Mouse (Mus musculus) embryonic facial prominence, embryonic 11.5 days (tissue): ENCODE measurements at regions not wholly inside any gene's neighbourhood (a gene's known extent, or its start where the extent isn't known, plus 50 kb on each side); places are given as distances from the start of the nearest gene placed in this dataset.

Experiments
- ATAC-seq: fragments of 200-750 bp; cut with Nextera tagmentation; replicated peaks from 2 replicates; pipeline ENCODE4 v1.8.0; 2017; ENCODE audit warnings: low read depth; ENCODE audit not compliant: insufficient number of reproducible peaks, low FRiP score, low TSS enrichment
- DNase-seq: peaks from one replicate; pipeline ENCODE4 v3.0.0-alpha.2; 2015; ENCODE audit warnings: low spot score
- H3K27ac ChIP-seq: fragments of 300-500 bp; sonication (generic); replicated peaks from 2 replicates; pipeline ENCODE4 v1.5.1; 2014; ENCODE audit warnings: mild to moderate bottlenecking, low read depth, low read length, control low read depth
- H3K27me3 ChIP-seq: fragments of 300-500 bp; sonication (generic); 2 replicates; pipeline ENCODE4 v1.6.1; 2014; ENCODE audit warnings: mild to moderate bottlenecking, low read length, moderate library complexity, mixed read lengths; ENCODE audit not compliant: control insufficient read depth, insufficient read depth
- H3K36me3 ChIP-seq: fragments of 300-500 bp; sonication (generic); replicated peaks from 2 replicates; pipeline ENCODE4 v1.6.1; 2014; ENCODE audit warnings: low read depth, mild to moderate bottlenecking, low read length, moderate library complexity, mixed read lengths; ENCODE audit not compliant: control insufficient read depth, insufficient read depth
- H3K4me1 ChIP-seq: fragments of 300-500 bp; sonication (generic); 2 replicates; pipeline ENCODE4 v1.6.1; 2014; ENCODE audit warnings: low read length, mixed read lengths; ENCODE audit not compliant: control insufficient read depth, insufficient read depth
- H3K4me2 ChIP-seq: fragments of 300-500 bp; sonication (generic); 2 replicates; pipeline ENCODE4 v1.6.1; 2014; ENCODE audit warnings: low read depth, mild to moderate bottlenecking, control low read depth, low read length, moderate library complexity
- H3K4me3 ChIP-seq: fragments of 300-500 bp; sonication (generic); 2 replicates; pipeline ENCODE4 v1.5.1; 2014; ENCODE audit warnings: low read depth, low read length, control low read depth
- H3K9ac ChIP-seq: fragments of 300-500 bp; sonication (generic); replicated peaks from 2 replicates; pipeline ENCODE4 v1.6.1; 2014; ENCODE audit warnings: mild to moderate bottlenecking, control low read depth, low read length
- H3K9me3 ChIP-seq: fragments of 300-500 bp; sonication (generic); replicated peaks from 2 replicates; pipeline ENCODE4 v1.6.1; 2016; ENCODE audit warnings: mild to moderate bottlenecking, low read length, inconsistent platforms, mixed read lengths; ENCODE audit not compliant: control insufficient read depth
- WGBS: fragments of 180-500 bp; shearing (Covaris S2); extraction: QIAGEN DNeasy Blood & Tissue Kit; methylation state at CpG from one replicate; pipeline ENCODE4 v1.1.7; 2014; 5-methylcytosine and 5-hydroxymethylcytosine counted together

DNA sequence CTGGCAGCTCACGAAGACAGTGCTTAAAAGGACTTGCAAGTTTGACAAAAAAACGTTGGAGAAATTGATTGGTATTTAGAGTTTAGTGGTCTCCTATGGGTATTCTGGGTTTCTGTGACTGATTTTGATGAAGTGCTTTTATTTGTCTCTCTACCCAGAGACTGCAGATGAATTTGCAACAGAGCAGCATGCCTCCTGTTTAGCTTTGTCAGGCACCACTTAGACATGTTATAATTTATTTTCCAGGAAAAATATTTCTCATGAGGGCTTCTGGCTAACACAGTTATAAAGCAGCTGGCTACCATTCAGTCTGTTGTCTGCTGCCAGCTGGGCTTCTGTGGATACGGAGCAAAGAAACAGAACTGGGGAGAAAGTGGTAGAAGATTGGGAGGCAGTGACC is 1136.7 kb downstream of the Mat2b start:
- Histone ChIP-seq H3K9ac (no peak overlapping the region), H3K36me3 (no peaks in the 10 kb centered on the region), H3K27ac (no peak overlapping the region), H3K4me1 (no peaks in the 10 kb centered on the region), H3K4me3 (no peak overlapping the region), H3K4me2 (no peak overlapping the region), H3K9me3 (no peaks in the 10 kb centered on the region), H3K27me3 (no peaks in the 10 kb centered on the region)
- no peak for DNase-seq
- WGBS: 55% methylated on average over 3 of the region's 3 CpGs
- ATAC-seq: no peak

DNA sequence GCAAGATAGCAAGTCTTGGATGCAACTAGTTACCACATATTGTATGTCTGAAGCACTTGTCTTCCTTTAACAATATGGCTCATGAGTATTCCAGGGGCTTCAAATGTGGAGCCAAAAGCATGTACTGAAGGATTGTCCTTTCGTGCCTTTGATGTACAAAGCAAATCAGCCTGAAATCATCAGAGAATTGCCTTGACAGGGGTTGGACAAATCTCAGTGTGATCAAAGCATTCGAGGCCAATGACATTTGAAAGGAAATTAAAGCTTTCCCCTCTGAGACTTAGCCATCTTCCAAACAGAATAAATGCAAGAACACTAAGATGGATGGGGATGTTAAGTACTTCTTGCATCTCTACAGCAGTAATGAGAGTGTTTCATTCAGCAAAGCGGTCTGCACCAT is 1144.9 kb downstream of the Mat2b start:
- no peak for ATAC-seq
- Histone ChIP-seq H3K27ac (no peak overlapping the region), H3K9ac (no peak overlapping the region), H3K9me3 (no peaks in the 10 kb centered on the region), H3K4me3 (no peak overlapping the region), H3K4me1 (no peaks in the 10 kb centered on the region), H3K4me2 (no peak overlapping the region), H3K27me3 (no peaks in the 10 kb centered on the region), H3K36me3 (no peaks in the 10 kb centered on the region)
- 62% methylated on average over 3 of the region's 3 CpGs for WGBS
- DNase-seq: no peak

DNA sequence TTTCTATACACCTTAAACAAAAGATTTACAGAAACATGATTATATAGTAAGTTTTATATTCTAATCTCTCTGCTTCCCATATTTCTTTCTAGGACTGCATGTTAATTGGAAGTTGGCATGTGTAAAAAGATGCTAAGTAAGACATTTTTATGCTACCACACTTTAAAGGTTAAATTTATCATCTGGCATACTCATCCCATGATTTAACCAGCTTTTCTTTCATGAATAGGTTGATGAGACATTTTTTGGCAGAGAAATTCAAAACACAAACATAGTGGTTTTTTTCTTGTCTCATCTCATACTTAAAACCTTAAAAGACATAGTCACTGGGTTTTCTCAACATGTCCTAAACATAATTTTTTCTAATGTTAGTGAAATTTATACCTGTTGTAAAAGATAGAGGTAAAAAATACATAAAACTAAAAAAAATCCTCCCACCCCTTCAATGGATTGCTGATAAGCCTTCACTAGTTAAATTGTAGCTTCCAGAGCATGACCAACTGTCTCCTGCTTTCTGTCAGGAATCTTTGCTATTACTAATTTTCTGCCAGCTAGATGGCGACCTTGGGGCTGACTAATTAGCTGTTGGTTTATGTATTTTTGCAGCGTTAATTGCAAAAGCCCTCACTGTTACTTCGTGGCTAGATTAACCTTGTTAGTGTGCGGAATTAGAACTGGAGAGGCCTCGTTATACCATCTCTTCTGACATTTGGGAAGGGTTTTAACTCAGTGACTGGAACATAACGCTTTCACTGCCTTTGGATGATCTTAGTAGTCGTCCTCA is 1169.9 kb downstream of the Mat2b start:
- H3K4me3 ChIP-seq: no peak overlapping the region
- WGBS: 52% methylated on average over 7 of the region's 7 CpGs
- H3K9me3 ChIP-seq: no peaks in the 10 kb centered on the region
- no peaks in the 10 kb centered on the region for H3K36me3 ChIP-seq
- H3K9ac ChIP-seq: no peak overlapping the region
- no peak for ATAC-seq
- no peak for DNase-seq
- H3K4me2 ChIP-seq: no peak overlapping the region
- no peaks in the 10 kb centered on the region for H3K4me1 ChIP-seq
- H3K27me3 ChIP-seq: no peaks in the 10 kb centered on the region
- no peak overlapping the region for H3K27ac ChIP-seq

DNA sequence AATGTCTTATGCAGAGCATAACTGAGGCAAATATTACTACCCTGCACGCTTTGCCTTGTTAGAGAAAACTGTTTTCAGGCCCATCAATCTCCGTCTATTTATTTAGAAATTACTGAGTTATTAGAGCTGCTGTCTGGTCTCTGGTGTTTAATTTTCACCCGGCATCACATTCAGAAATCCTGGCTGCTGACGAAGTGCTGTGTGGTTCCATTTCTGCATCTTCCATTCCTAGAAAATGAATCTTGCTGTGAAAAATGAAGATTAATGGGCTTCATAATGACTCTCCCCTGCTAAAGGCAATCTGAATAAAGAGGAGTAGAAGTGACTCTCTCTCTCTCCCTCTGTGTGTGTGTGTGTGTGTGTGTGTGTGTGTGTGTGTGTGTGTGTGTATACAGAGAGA is 1199.8 kb downstream of the Mat2b start:
- H3K27me3 ChIP-seq: no peaks in the 10 kb centered on the region
- H3K4me2 ChIP-seq: no peak overlapping the region
- no peak overlapping the region for H3K27ac ChIP-seq
- no peak for ATAC-seq
- no peak overlapping the region for H3K4me3 ChIP-seq
- no peaks in the 10 kb centered on the region for H3K9me3 ChIP-seq
- WGBS: 80% methylated on average over 4 of the region's 4 CpGs
- no peaks in the 10 kb centered on the region for H3K4me1 ChIP-seq
- no peak overlapping the region for H3K9ac ChIP-seq
- DNase-seq: no peak
- H3K36me3 ChIP-seq: no peaks in the 10 kb centered on the region

DNA sequence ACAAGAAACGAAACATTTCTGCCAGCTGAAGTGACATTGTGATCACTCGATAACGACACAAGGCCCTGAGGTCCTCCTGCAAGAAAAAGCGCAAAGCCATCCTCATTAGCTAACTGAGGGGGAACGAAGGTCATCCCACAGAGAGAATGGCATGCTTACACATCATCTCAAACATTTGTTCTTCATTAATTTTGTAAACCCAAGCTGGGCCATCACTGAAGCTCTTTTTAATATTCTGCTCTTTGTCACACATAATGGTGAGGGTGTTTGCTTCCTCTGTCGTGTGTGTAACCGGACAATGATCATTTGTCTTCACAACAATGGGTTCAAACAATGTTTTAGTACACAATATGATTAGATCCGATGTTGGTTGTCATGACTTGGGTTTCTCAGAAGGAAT is 1217.9 kb downstream of the Mat2b start:
- ATAC-seq (no peak), DNase-seq (no peak)
- H3K4me2 ChIP-seq: no peak overlapping the region
- 53% methylated on average over 8 of the region's 8 CpGs for WGBS
- no peak overlapping the region for H3K27ac ChIP-seq
- no peaks in the 10 kb centered on the region for H3K27me3 ChIP-seq
- no peaks in the 10 kb centered on the region for H3K9me3 ChIP-seq
- no peak overlapping the region for H3K4me3 ChIP-seq
- no peak overlapping the region for H3K9ac ChIP-seq
- H3K36me3 ChIP-seq: no peaks in the 10 kb centered on the region
- no peaks in the 10 kb centered on the region for H3K4me1 ChIP-seq

DNA sequence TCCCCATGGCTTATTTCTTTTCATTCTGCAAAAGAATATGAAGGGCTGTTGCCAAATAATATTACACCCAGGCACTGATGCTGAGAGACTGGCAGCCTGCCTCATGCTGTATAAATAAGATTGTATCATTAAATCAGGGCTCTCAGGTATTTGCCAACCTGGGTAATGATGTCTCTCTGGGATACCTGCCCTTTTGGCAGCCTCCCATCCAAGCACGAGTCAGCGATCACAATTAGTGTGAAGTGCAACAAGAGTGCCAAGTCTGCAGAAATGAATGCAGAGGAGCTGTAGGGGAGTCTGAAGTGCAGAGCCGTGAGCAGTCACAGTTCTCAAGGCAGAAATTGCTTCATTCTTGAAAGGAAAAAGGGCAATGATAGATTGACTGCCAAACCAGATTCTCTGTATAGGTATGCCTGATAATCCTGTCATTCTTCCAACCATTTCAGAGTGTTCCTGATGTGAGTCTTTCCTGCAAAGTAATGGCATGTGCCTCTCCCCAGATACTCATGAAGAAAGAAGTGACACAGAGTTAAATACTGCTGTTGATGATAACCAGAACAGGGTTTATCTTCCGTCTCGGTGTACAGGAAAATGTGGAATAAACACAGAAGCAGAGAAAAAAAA is 1241.6 kb downstream of the Mat2b start:
- Histone ChIP-seq H3K9me3 (no peaks in the 10 kb centered on the region), H3K27me3 (no peaks in the 10 kb centered on the region), H3K4me1 (no peaks in the 10 kb centered on the region), H3K9ac (no peak overlapping the region), H3K4me2 (no peak overlapping the region), H3K36me3 (no peaks in the 10 kb centered on the region), H3K27ac (no peak overlapping the region), H3K4me3 (no peak overlapping the region)
- no peak for ATAC-seq
- WGBS: 85% methylated on average over 5 of the region's 5 CpGs
- DNase-seq: no peak

DNA sequence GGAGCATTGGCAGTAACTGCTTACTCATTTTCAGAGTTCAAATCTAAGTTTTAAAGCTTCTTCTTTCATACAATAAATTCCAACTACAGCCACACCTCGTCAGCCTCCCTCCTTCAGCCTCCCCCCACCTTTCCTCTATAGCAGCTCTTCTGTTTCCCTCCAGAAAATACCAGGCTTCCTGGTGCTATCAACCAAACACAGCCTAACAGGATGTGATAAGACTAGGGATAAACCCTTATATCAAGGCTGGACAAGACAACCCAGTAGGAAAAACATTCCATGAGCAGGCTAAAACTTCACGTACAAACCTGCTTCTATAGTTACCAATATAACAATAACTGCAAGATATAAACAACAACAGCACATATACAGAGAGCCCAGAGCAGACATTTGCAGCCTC is 1248.6 kb downstream of the Mat2b start:
- no peak overlapping the region for H3K27ac ChIP-seq
- no peak overlapping the region for H3K9ac ChIP-seq
- 79% methylated on average over 2 of the region's 2 CpGs for WGBS
- H3K27me3 ChIP-seq: no peaks in the 10 kb centered on the region
- H3K4me3 ChIP-seq: no peak overlapping the region
- no peaks in the 10 kb centered on the region for H3K36me3 ChIP-seq
- no peaks in the 10 kb centered on the region for H3K9me3 ChIP-seq
- no peaks in the 10 kb centered on the region for H3K4me1 ChIP-seq
- ATAC-seq: no peak
- no peak for DNase-seq
- H3K4me2 ChIP-seq: no peak overlapping the region

DNA sequence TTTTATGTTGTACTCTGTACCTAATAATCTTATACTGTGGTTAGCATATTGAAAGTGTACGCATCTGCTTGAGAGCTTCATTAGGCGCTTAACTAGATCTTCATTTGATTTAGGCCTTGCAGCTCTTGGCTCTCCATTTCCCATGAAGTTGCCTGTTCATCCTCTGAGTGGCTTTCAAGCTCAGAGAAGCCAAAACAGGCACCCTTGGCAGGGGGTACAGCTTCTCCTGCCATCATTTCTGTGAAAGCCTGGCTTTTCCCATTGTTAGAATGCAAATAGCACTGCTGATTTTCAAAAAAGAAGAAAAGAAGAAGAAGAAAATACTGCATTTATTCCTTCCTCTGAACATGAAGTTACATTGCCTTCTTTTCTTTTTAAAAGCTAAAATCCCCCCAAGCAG is 1283.3 kb downstream of the Mat2b start:
- H3K9me3 ChIP-seq: no peaks in the 10 kb centered on the region
- H3K4me1 ChIP-seq: no peaks in the 10 kb centered on the region
- DNase-seq (no peak), ATAC-seq (no peak)
- H3K4me3 ChIP-seq: no peak overlapping the region
- no peak overlapping the region for H3K27ac ChIP-seq
- WGBS: 81% methylated on average over 2 of the region's 2 CpGs
- H3K27me3 ChIP-seq: no peaks in the 10 kb centered on the region
- no peak overlapping the region for H3K9ac ChIP-seq
- H3K36me3 ChIP-seq: no peaks in the 10 kb centered on the region
- H3K4me2 ChIP-seq: no peak overlapping the region
